Mouse (Mus musculus) heart, adult 2 months (tissue): ENCODE data around the gene Cuedc1.

Experiments used
- CTCF ChIP-seq: fragments of 200-600 bp; IDR thresholded peaks from 2 replicates; pipeline ENCODE4 v1.8.1; 2022; ENCODE audit warnings: antibody characterized with exemption, mild to moderate bottlenecking, moderate library complexity
- POLR2A ChIP-seq: fragments of 200-500 bp; IDR thresholded peaks from 2 replicates; pipeline ENCODE4 v1.6.1; 2011; ENCODE audit warnings: mild to moderate bottlenecking, low read depth, low read length, control low read depth; ENCODE audit not compliant: insufficient read depth

DNA sequence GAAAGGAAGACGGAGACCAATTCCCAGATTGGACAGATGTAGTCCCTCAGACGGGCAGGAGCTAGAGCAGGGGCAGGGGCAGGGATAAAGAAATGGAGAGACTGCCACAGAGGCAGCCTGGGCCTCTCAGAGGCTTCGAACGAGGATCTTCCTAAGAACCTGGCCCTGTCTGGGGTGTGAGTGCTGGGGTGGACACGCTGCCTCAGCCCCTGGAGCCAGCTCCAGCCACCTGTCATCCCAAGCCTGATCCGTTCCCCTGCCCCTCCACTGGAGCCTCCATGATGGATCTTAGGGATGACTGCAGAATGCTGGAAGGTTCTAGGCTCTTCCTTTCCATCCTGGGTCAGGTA, 20.2 kb downstream of the Cuedc1 start:
- TF ChIP-seq CTCF: no peak
- no peak for TF ChIP-seq POLR2A
